Mouse (Mus musculus) heart, adult 2 months (tissue): Measurements from ENCODE around the gene Rab4b.

Experiments
- CTCF ChIP-seq: fragments of 200-600 bp; IDR thresholded peaks from 2 replicates; pipeline ENCODE4 v1.8.1; 2022; ENCODE audit warnings: antibody characterized with exemption, mild to moderate bottlenecking, moderate library complexity
- EP300 ChIP-seq: fragments of 200-500 bp; IDR thresholded peaks from 2 replicates; pipeline ENCODE4 v1.6.1; 2011; ENCODE audit warnings: low read depth, low read length, control low read depth; ENCODE audit not compliant: insufficient read depth
- POLR2A ChIP-seq: fragments of 200-500 bp; IDR thresholded peaks from 2 replicates; pipeline ENCODE4 v1.6.1; 2011; ENCODE audit warnings: mild to moderate bottlenecking, low read depth, low read length, control low read depth; ENCODE audit not compliant: insufficient read depth

DNA sequence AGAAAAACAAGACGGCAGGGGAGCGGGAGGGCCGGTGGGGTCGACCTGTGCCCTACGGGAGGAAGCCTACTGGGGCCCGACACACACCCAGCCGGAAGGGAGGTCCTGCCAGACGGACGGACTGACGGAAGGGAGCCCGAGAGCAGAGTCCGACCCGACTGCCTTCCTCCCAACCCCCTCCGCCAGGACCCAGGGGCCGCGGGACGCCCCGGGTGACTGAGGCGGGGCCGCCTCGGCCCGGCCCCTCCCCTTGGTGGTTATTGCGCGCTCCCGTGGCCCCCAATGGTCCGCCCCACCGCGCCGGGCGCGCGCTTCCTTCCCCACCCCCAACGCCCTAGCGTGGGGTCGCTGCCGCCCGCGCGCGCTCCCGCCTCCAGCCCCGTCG is 12.5 kb downstream of the Rab4b start:
- 0 out of 2 replicates have a peak, but pooled peaks have one; percentile 65 for TF ChIP-seq EP300
- no peak for TF ChIP-seq CTCF
- TF ChIP-seq POLR2A, result peak; percentile 80
